ENCODE assay signal across 9 mouse cellular contexts in genomic region chr7:19800764-19801163, GRCm38 (mm10). TPM values are rescaled to one million over a fixed set of nuclear protein-coding genes. Genes with fewer than 3 reads are reported as not detected.
DNase-seq lines count a peak whose midpoint lies in the region; ATAC-seq and TF ChIP-seq lines count a peak whose summit lies in the region.
"Had no signal": no experiment of that assay in that cellular context is flagged by ENCODE, and none has a peak within 500 bp of the region (broad histone marks: within the 10 kb centered on the region; RNA-seq: fewer than 3 reads in every experiment).

No protein-coding gene starts in this region.

- no peak overlapping the region for H3K9ac ChIP-seq in heart, adult 2 months (ENCODE audit: low read depth, low read length)
- no peak overlapping the region for H3K9ac ChIP-seq in heart, embryonic 12.5 days

- DNase-seq in heart, adult 2 months, result peak in 1 of 2 experiments; percentile 53
- DNase-seq in thymus, adult 2 months, result peak; percentile 40
- no peak for DNase-seq in thymus, postnatal 36 days
- DNase-seq in embryo, embryonic 11.5 days (ENCODE audit: low read depth, low spot score), result peak; percentile 56
- DNase-seq in lung, adult 18-20 months, result peak; percentile 52 to 80
- DNase-seq in yolk sac, embryonic 10.5 days (ENCODE audit: low spot score), result no peak
- DNase-seq in right cerebral cortex, postnatal 10 days (ENCODE audit: low spot score in 2 of 2), result no peak

- no peak overlapping the region for H3K4me3 ChIP-seq in heart, adult 2 months
- H3K4me3 ChIP-seq in heart, embryonic 12.5 days, result no peak overlapping the region
- H3K4me3 ChIP-seq in thymus, adult 2 months (ENCODE audit: control insufficient read depth, insufficient read depth, low read length), result no peak overlapping the region

- H3K36me3 ChIP-seq in heart, adult 2 months (ENCODE audit: control insufficient read depth, insufficient read depth, low read length), result no peaks in the 10 kb centered on the region
- H3K36me3 ChIP-seq in heart, embryonic 12.5 days, result no peaks in the 10 kb centered on the region
- H3K36me3 ChIP-seq in thymus, adult 2 months (ENCODE audit: control insufficient read depth, insufficient read depth, low read length), result no peaks in the 10 kb centered on the region

- peak; percentile 71; the same call in 1 of the 2 replicates for TF ChIP-seq EP300 in heart, adult 2 months (IDR thresholded peaks at IDR 0.05; ENCODE audit: insufficient read depth, low read depth, low read length)

- TF ChIP-seq CTCF in heart, adult 2 months (IDR thresholded peaks at IDR 0.05), result peak; percentile 82
- no peak for TF ChIP-seq CTCF in thymus, adult 2 months (IDR thresholded peaks at IDR 0.05; ENCODE audit: borderline replicate concordance, control insufficient read depth, extremely low read depth, insufficient read depth, low read length, poor library complexity)

- H3K27ac ChIP-seq in heart, adult 2 months, result no peak overlapping the region
- no peak overlapping the region for H3K27ac ChIP-seq in heart, embryonic 12.5 days (ENCODE audit: poor library complexity, severe bottlenecking)
- H3K27ac ChIP-seq in thymus, adult 2 months (ENCODE audit: control insufficient read depth, insufficient read depth, low read length), result no peak overlapping the region

- TF ChIP-seq POLR2A in heart, adult 2 months (IDR thresholded peaks at IDR 0.05; ENCODE audit: insufficient read depth, low read depth, low read length), result no peak
- no peak for TF ChIP-seq POLR2A in thymus, adult 2 months (IDR thresholded peaks at IDR 0.05; ENCODE audit: control insufficient read depth, extremely low read depth, insufficient read depth, low read length, poor library complexity)

- peaks cover 4% of the 10 kb centered on the region; the same call in 1 of the 2 replicates for H3K9me3 ChIP-seq in heart, embryonic 12.5 days (replicated peaks)

- H3K27me3 ChIP-seq in heart, adult 2 months (ENCODE audit: control insufficient read depth, insufficient read depth, low read length), result no peaks in the 10 kb centered on the region
- H3K27me3 ChIP-seq in heart, embryonic 12.5 days (replicated peaks), result peaks cover 27% of the 10 kb centered on the region
- H3K27me3 ChIP-seq in thymus, adult 2 months (ENCODE audit: control insufficient read depth, insufficient read depth, low read length), result no peaks in the 10 kb centered on the region

- 49% methylated on average over 2 of the region's 2 CpGs for WGBS in heart, adult 2 months
- 30% methylated on average over 2 of the region's 2 CpGs for WGBS in heart, embryonic 12.5 days
- WGBS in thymus, adult 2 months, result 55% methylated on average over 2 of the region's 2 CpGs

- intact Hi-C loops in heart, adult 2 months (cut with DNase I), result loop anchor here (10.0 kb wide), 1 partner anchor 144 kb away; no protein-coding TSS in a partner anchor

- peaks cover 2% of the 10 kb centered on the region; the same call in 1 of the 2 replicates for H3K4me1 ChIP-seq in heart, adult 2 months (ENCODE audit: control insufficient read depth, insufficient read depth, low read length)
- H3K4me1 ChIP-seq in heart, embryonic 12.5 days (replicated peaks), result peaks cover 8% of the 10 kb centered on the region
- no peaks in the 10 kb centered on the region for H3K4me1 ChIP-seq in thymus, adult 2 months (replicated peaks; ENCODE audit: control insufficient read depth, insufficient read depth, low read length)

- H3K79me2 ChIP-seq in heart, adult 2 months (replicated peaks; ENCODE audit: control insufficient read depth, insufficient read depth, low read length), result no peaks in the 10 kb centered on the region

- no peak for ATAC-seq in heart, embryonic 12.5 days (ENCODE audit: insufficient number of reproducible peaks, low FRiP score)

- no peak overlapping the region for H3K4me2 ChIP-seq in heart, embryonic 12.5 days

RNA-seq across cellular contexts. Expression of gene Cblc, which starts 4.2 kb away (rescaled TPM):
- under 1 TPM; 0.63 to 0.77 TPM for total RNA-seq in heart, adult 2 months (2021)
- polyA plus RNA-seq in heart, adult 2 months (2012; rRNA removed), result 0.41 and 1.2 TPM in 2 replicates
- polyA plus RNA-seq in heart, embryonic 12.5 days (2016; fragmentation: Nextera tagmentation; extraction: Ambion mirVana), result 0.27 TPM in 1 of 2 replicates, not detected in the other
- polyA plus RNA-seq in thymus, adult 2 months (2012; rRNA removed), result 2.4 and 2.8 TPM in 2 replicates
- total RNA-seq: layer of hippocampus, postnatal 14 days had no signal

RNA-seq across cellular contexts. Expression of gene Bcl3, which starts 21.8 kb away (rescaled TPM):
- 1 to 10 TPM; 3.5 to 6.1 TPM for total RNA-seq in heart, adult 2 months (2021)
- polyA plus RNA-seq in heart, adult 2 months (2012; rRNA removed), result 11.9 and 14.0 TPM in 2 replicates
- polyA plus RNA-seq in heart, embryonic 12.5 days (2016; fragmentation: Nextera tagmentation; extraction: Ambion mirVana), result 1.4 and 1.7 TPM in 2 replicates
- polyA plus RNA-seq in thymus, adult 2 months (2012; rRNA removed), result 54.4 and 67.2 TPM in 2 replicates

RNA-seq across cellular contexts. Expression of gene Bcam, which starts 29.9 kb away (rescaled TPM):
- 100 to 1,000 TPM; 190 to 214 TPM for total RNA-seq in heart, adult 2 months (2021)
- 240 and 262 TPM in 2 replicates for polyA plus RNA-seq in heart, adult 2 months (2012; rRNA removed)
- 232 and 245 TPM in 2 replicates for polyA plus RNA-seq in heart, embryonic 12.5 days (2016; fragmentation: Nextera tagmentation; extraction: Ambion mirVana)
- polyA plus RNA-seq in thymus, adult 2 months (2012; rRNA removed), result 36.4 and 55.5 TPM in 2 replicates

RNA-seq across cellular contexts. Expression of gene Nectin2, which starts 50.5 kb away (rescaled TPM):
- total RNA-seq in heart, adult 2 months (2021), result 10 to 100 TPM; 30.2 to 41.4 TPM
- 29.4 and 30.7 TPM in 2 replicates for polyA plus RNA-seq in heart, adult 2 months (2012; rRNA removed)
- polyA plus RNA-seq in heart, embryonic 12.5 days (2016; fragmentation: Nextera tagmentation; extraction: Ambion mirVana), result 99.1 and 101 TPM in 2 replicates
- 10.0 and 11.4 TPM in 2 replicates for polyA plus RNA-seq in thymus, adult 2 months (2012; rRNA removed)

RNA-seq across cellular contexts. Expression of gene Gm19345, which starts 51.0 kb away (rescaled TPM):
- not detected for total RNA-seq in heart, adult 2 months (2021)
- polyA plus RNA-seq in heart, adult 2 months (2012; rRNA removed), result not detected in 2 replicates
- not detected in 2 replicates for polyA plus RNA-seq in heart, embryonic 12.5 days (2016; fragmentation: Nextera tagmentation; extraction: Ambion mirVana)
- polyA plus RNA-seq in thymus, adult 2 months (2012; rRNA removed), result 0.36 and 0.57 TPM in 2 replicates

Comparison
In these comparisons a context has a peak if more than half of its experiments do, and no peak if none do; other contexts are left out.
1. DNase-seq: peak in thymus, adult 2 months (single experiment), embryo, embryonic 11.5 days (single experiment) and lung, adult 18-20 months (2 of 2); none in thymus, postnatal 36 days (0 of 2), yolk sac, embryonic 10.5 days (single experiment) and right cerebral cortex, postnatal 10 days (0 of 2).